Mouse (Mus musculus): ENCODE data around the gene Snupn.

GRCm38 (mm10) chr9:56927191-56928012 lies 23.3 kb upstream of the Snupn start:
- no peak for TF ChIP-seq CTCF (IDR thresholded peaks at IDR 0.05; ENCODE audit: borderline replicate concordance, extremely low read depth, insufficient read depth, insufficient read length)
- no peak for TF ChIP-seq POLR2A (IDR thresholded peaks at IDR 0.05; ENCODE audit: borderline replicate concordance, extremely low read depth, insufficient read depth, insufficient read length, poor library complexity, severe bottlenecking)

Measured in brain, embryonic 14.5 days (tissue).